Mouse (Mus musculus): Measurements from ENCODE around the gene Pkhd1.
"Not testable (repeated sequence)": the region's sequence is repeated elsewhere in the genome, so short reads cannot be mapped to it uniquely, and the experiment has no call there.

Gene Pkhd1

GRCm38 (mm10) chr1:20481843-20482242 is 136.0 kb downstream of the Pkhd1 start:
- DNase-seq, result no peak

- DNase-seq, result no peak
Measured at GRCm38 (mm10) chr1:20478695-20479094, 139.2 kb downstream of the Pkhd1 start.

- no peak for DNase-seq
Measured at GRCm38 (mm10) chr1:20478266-20478659, 139.6 kb downstream of the Pkhd1 start.

GRCm38 (mm10) chr1:20477561-20478265 is 140.2 kb downstream of the Pkhd1 start:
- DNase-seq, result no peak

- DNase-seq, result no peak
Measured at GRCm38 (mm10) chr1:20470770-20471169, 147.1 kb downstream of the Pkhd1 start.

- DNase-seq, result no peak
Measured at GRCm38 (mm10) chr1:20470317-20470716, 147.5 kb downstream of the Pkhd1 start.

- DNase-seq, result no peak
Measured at GRCm38 (mm10) chr1:20466481-20466880, 151.4 kb downstream of the Pkhd1 start.

- no peak for DNase-seq
Measured at GRCm38 (mm10) chr1:20454621-20455020, 163.2 kb downstream of the Pkhd1 start.

GRCm38 (mm10) chr1:20450074-20450473 is 167.8 kb downstream of the Pkhd1 start:
- no peak for DNase-seq

GRCm38 (mm10) chr1:20432026-20432425 is 185.8 kb downstream of the Pkhd1 start:
- not testable (repeated sequence) for DNase-seq

- DNase-seq, result no peak
Measured at GRCm38 (mm10) chr1:20429056-20429394, 188.8 kb downstream of the Pkhd1 start.

- no peak for DNase-seq
Measured at GRCm38 (mm10) chr1:20428370-20429055, 189.4 kb downstream of the Pkhd1 start.

- no peak for DNase-seq
Measured at GRCm38 (mm10) chr1:20409411-20409967, 208.4 kb downstream of the Pkhd1 start.

- DNase-seq, result no peak
Measured at GRCm38 (mm10) chr1:20398319-20398718, 219.5 kb downstream of the Pkhd1 start.

- no peak for DNase-seq
Measured at GRCm38 (mm10) chr1:20364437-20364836, 253.4 kb downstream of the Pkhd1 start.

- no peak for DNase-seq
Measured at GRCm38 (mm10) chr1:20344651-20345050, 273.2 kb downstream of the Pkhd1 start.

GRCm38 (mm10) chr1:20311485-20311884 is 306.4 kb downstream of the Pkhd1 start:
- no peak for DNase-seq

GRCm38 (mm10) chr1:20310925-20311324 is 306.9 kb downstream of the Pkhd1 start:
- DNase-seq, result no peak

GRCm38 (mm10) chr1:20306116-20306515 is 311.7 kb downstream of the Pkhd1 start:
- DNase-seq, result no peak

GRCm38 (mm10) chr1:20302943-20303578 is 314.8 kb downstream of the Pkhd1 start:
- DNase-seq, result no peak

GRCm38 (mm10) chr1:20302187-20302942 is 315.5 kb downstream of the Pkhd1 start:
- DNase-seq, result no peak

- DNase-seq, result no peak
Measured at GRCm38 (mm10) chr1:20301631-20302030, 316.2 kb downstream of the Pkhd1 start.

GRCm38 (mm10) chr1:20288696-20289095 is 329.2 kb downstream of the Pkhd1 start:
- no peak for DNase-seq

Data from thymus, postnatal 36 days (tissue).